Mouse (Mus musculus): Measurements from ENCODE around the gene Gm20517. TPM values are rescaled to one million over a fixed set of nuclear protein-coding genes. Genes with fewer than 3 reads are reported as not detected.

The Gm20517 gene
- polyA plus RNA-seq, 1 experiment = 2.5 TPM

GRCm38 (mm10) chr17:47699055-47699454 is 87.7 kb downstream of the Gm20517 start:
- Histone ChIP-seq H3K4me3 (ENCODE audit: insufficient read depth, low read length) (no peak overlapping the region), H3K27ac (ENCODE audit: insufficient read depth, low read length) (no peak overlapping the region), H3K4me1 (ENCODE audit: control insufficient read depth, insufficient read depth, low read length) (peaks cover 4% of the 10 kb centered on the region)
- TF ChIP-seq POLR2A (IDR thresholded peaks at IDR 0.05; ENCODE audit: low read depth, low read length) (no peak), CTCF (IDR thresholded peaks at IDR 0.05; ENCODE audit: borderline replicate concordance, insufficient read depth, low read length) (no peak)

- TF ChIP-seq POLR2A (IDR thresholded peaks at IDR 0.05; ENCODE audit: low read depth, low read length) (no peak), CTCF (IDR thresholded peaks at IDR 0.05; ENCODE audit: borderline replicate concordance, insufficient read depth, low read length) (no peak)
- H3K27ac ChIP-seq (ENCODE audit: insufficient read depth, low read length) = no peak overlapping the region
- no peaks in the 10 kb centered on the region; the same call in 1 of the 2 replicates for H3K4me1 ChIP-seq (ENCODE audit: control insufficient read depth, insufficient read depth, low read length)
- no peak overlapping the region for H3K4me3 ChIP-seq (ENCODE audit: insufficient read depth, low read length)
These were observed 90.4 kb downstream of the Gm20517 start for GRCm38 (mm10) chr17:47701793-47702192.

GRCm38 (mm10) chr17:47702548-47703345 is 91.4 kb downstream of the Gm20517 start:
- no peak overlapping the region for H3K27ac ChIP-seq (ENCODE audit: insufficient read depth, low read length)
- no peak for TF ChIP-seq POLR2A (IDR thresholded peaks at IDR 0.05; ENCODE audit: low read depth, low read length)
- TF ChIP-seq CTCF (IDR thresholded peaks at IDR 0.05; ENCODE audit: borderline replicate concordance, insufficient read depth, low read length) = no peak
- H3K4me1 ChIP-seq (ENCODE audit: control insufficient read depth, insufficient read depth, low read length) = no peaks in the 10 kb centered on the region; the same call in 1 of the 2 replicates
- no peak overlapping the region for H3K4me3 ChIP-seq (ENCODE audit: insufficient read depth, low read length)

GRCm38 (mm10) chr17:47703556-47703955 is 92.2 kb downstream of the Gm20517 start:
- Histone ChIP-seq H3K27ac (ENCODE audit: insufficient read depth, low read length) (no peak overlapping the region), H3K4me1 (ENCODE audit: control insufficient read depth, insufficient read depth, low read length) (no peaks in the 10 kb centered on the region; the same call in 1 of the 2 replicates), H3K4me3 (ENCODE audit: insufficient read depth, low read length) (no peak overlapping the region)
- TF ChIP-seq POLR2A (IDR thresholded peaks at IDR 0.05; ENCODE audit: low read depth, low read length) (no peak), CTCF (IDR thresholded peaks at IDR 0.05; ENCODE audit: borderline replicate concordance, insufficient read depth, low read length) (no peak)

- TF ChIP-seq CTCF (IDR thresholded peaks at IDR 0.05; ENCODE audit: borderline replicate concordance, insufficient read depth, low read length) (no peak), POLR2A (IDR thresholded peaks at IDR 0.05; ENCODE audit: low read depth, low read length) (no peak)
- no peaks in the 10 kb centered on the region; the same call in 1 of the 2 replicates for H3K4me1 ChIP-seq (ENCODE audit: control insufficient read depth, insufficient read depth, low read length)
- H3K4me3 ChIP-seq (ENCODE audit: insufficient read depth, low read length) = no peak overlapping the region
- H3K27ac ChIP-seq (ENCODE audit: insufficient read depth, low read length) = no peak overlapping the region
These were observed 93.3 kb downstream of the Gm20517 start for GRCm38 (mm10) chr17:47704692-47705091.

GRCm38 (mm10) chr17:47706196-47706595 is 94.8 kb downstream of the Gm20517 start:
- Histone ChIP-seq H3K27ac (ENCODE audit: insufficient read depth, low read length) (no peak overlapping the region), H3K4me1 (ENCODE audit: control insufficient read depth, insufficient read depth, low read length) (no peaks in the 10 kb centered on the region; the same call in 1 of the 2 replicates), H3K4me3 (ENCODE audit: insufficient read depth, low read length) (no peak overlapping the region)
- TF ChIP-seq CTCF (IDR thresholded peaks at IDR 0.05; ENCODE audit: borderline replicate concordance, insufficient read depth, low read length) (no peak), POLR2A (IDR thresholded peaks at IDR 0.05; ENCODE audit: low read depth, low read length) (no peak)

- no peak overlapping the region for H3K4me3 ChIP-seq (ENCODE audit: insufficient read depth, low read length)
- no peaks in the 10 kb centered on the region for H3K4me1 ChIP-seq (ENCODE audit: control insufficient read depth, insufficient read depth, low read length)
- no peak overlapping the region for H3K27ac ChIP-seq (ENCODE audit: insufficient read depth, low read length)
- TF ChIP-seq CTCF (IDR thresholded peaks at IDR 0.05; ENCODE audit: borderline replicate concordance, insufficient read depth, low read length) (no peak), POLR2A (IDR thresholded peaks at IDR 0.05; ENCODE audit: low read depth, low read length) (no peak)
These were observed 96.6 kb downstream of the Gm20517 start for GRCm38 (mm10) chr17:47707961-47708360.

GRCm38 (mm10) chr17:47708972-47709371 is 97.6 kb downstream of the Gm20517 start:
- H3K27ac ChIP-seq (ENCODE audit: insufficient read depth, low read length) = no peak overlapping the region
- H3K4me1 ChIP-seq (ENCODE audit: control insufficient read depth, insufficient read depth, low read length) = no peaks in the 10 kb centered on the region
- no peak overlapping the region for H3K4me3 ChIP-seq (ENCODE audit: insufficient read depth, low read length)
- no peak for TF ChIP-seq CTCF (IDR thresholded peaks at IDR 0.05; ENCODE audit: borderline replicate concordance, insufficient read depth, low read length)
- TF ChIP-seq POLR2A (IDR thresholded peaks at IDR 0.05; ENCODE audit: low read depth, low read length) = no peak

GRCm38 (mm10) chr17:47710036-47710435 is 98.6 kb downstream of the Gm20517 start:
- Histone ChIP-seq H3K4me1 (ENCODE audit: control insufficient read depth, insufficient read depth, low read length) (no peaks in the 10 kb centered on the region), H3K27ac (ENCODE audit: insufficient read depth, low read length) (no peak overlapping the region), H3K4me3 (ENCODE audit: insufficient read depth, low read length) (no peak overlapping the region)
- no peak for TF ChIP-seq POLR2A (IDR thresholded peaks at IDR 0.05; ENCODE audit: low read depth, low read length)

GRCm38 (mm10) chr17:47711883-47712282 is 100.5 kb downstream of the Gm20517 start:
- Histone ChIP-seq H3K27ac (ENCODE audit: insufficient read depth, low read length) (no peak overlapping the region), H3K4me1 (ENCODE audit: control insufficient read depth, insufficient read depth, low read length) (no peaks in the 10 kb centered on the region), H3K4me3 (ENCODE audit: insufficient read depth, low read length) (no peak overlapping the region)
- no peak for TF ChIP-seq POLR2A (IDR thresholded peaks at IDR 0.05; ENCODE audit: low read depth, low read length)
- TF ChIP-seq CTCF (IDR thresholded peaks at IDR 0.05; ENCODE audit: borderline replicate concordance, insufficient read depth, low read length) = no peak

Measured in embryonic fibroblast, embryonic 13.5 days (primary cell).